Mouse (Mus musculus) lung, adult 2 months (tissue): ENCODE measurements around the gene Fbxw7.

Source experiments
- CTCF ChIP-seq: fragments of 200-500 bp; IDR thresholded peaks from 2 replicates; pipeline ENCODE4 v1.5.1; 2011; ENCODE audit warnings: mild to moderate bottlenecking, low read length, control low read depth; ENCODE audit not compliant: insufficient read depth
- POLR2A ChIP-seq: fragments of 200-500 bp; IDR thresholded peaks from 2 replicates; pipeline ENCODE4 v1.6.1; 2011; ENCODE audit warnings: low read depth, mild to moderate bottlenecking, control low read depth, low read length, borderline replicate concordance; ENCODE audit errors: extremely low read depth

- no peak for TF ChIP-seq CTCF
- no peak for TF ChIP-seq POLR2A
These were observed 210.0 kb downstream of the Fbxw7 start for GRCm38 (mm10) chr3:85024817-85025705.
